Mouse (Mus musculus) heart, postnatal 25 days (tissue): ENCODE results near the gene Arhgef3. TPM values are rescaled to one million over a fixed set of nuclear protein-coding genes. Genes with fewer than 3 reads are reported as not detected.

ENCODE experiments used
- DNase-seq: peaks from one replicate; pipeline ENCODE4 v3.0.0; 2022; ENCODE audit warnings: low spot score
- intact Hi-C: fragments of 180-260 bp; cut with DNase I; formaldehyde crosslinking; loops from one replicate; pipeline ENCODE4 v1.15.1; 2025
- total RNA-seq, 2 experiments: library from RNA; stranded (reverse); gene quantifications; 2 replicates each; pipeline ENCODE4 v1.2.3; 2021

Gene Arhgef3
- total RNA-seq, 2 experiments from 2014 or later = 29.0 to 34.1 TPM

DNA sequence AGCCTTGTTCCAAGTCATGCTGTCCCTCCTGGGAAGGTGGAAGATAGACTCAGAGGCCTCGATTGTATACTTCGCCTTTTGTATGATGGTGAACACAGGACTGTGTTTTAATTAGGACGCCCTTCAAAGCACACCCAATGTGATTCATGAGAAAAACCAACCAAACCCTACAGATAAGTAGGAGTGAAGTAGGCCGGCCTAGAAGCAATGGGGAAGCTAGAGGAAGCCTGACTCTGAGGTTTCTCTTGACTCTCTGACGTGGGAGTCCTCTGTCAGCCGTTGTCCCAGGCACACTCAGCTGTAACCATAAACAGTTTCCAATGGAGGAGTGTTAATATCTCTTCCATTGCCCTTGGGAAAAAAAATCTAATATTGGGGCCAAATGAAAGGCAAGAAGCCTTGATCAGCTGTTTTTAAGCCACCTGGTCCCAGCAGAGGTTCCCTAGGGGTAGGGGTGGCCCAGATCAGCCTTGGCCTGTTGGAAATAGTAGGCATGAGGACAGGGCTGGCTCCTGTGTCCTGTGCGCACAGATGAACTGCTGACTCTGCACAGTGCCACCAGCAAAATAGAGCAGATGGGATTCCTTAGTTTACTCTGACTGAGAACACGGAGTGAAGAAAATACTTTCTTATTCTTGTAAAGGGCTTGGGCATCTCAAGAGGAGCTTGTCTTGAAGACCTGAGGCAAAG lies 165.6 kb downstream of the Arhgef3 start:
- DNase-seq = no peak
- intact Hi-C loops = no loop called here

GRCm38 (mm10) chr14:27283956-27284355 lies 169.3 kb downstream of the Arhgef3 start:
- DNase-seq = no peak
- intact Hi-C loops = no loop called here

- intact Hi-C loops = no loop called here
- no peak for DNase-seq
Observed at GRCm38 (mm10) chr14:27286202-27286601, 171.5 kb downstream of the Arhgef3 start.

DNA sequence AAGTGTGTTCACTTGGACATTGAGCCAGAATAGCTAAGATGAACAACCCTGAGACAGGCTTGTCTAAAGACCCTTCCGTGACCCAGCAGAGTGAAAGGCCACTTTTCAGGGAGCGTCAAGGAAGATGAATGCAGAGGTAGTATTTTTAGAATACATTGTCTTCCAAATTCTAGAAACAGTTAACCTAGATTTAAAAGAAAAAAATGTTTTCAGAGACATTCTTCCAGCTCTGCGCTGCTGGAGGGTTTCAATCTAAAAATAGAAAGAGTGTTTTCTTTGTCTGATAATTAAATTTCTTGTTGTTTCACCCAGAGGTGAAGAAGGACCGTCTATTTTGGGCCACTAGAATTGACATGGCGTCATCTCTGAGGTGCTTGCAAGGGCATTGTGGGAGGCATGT lies 174.4 kb downstream of the Arhgef3 start:
- intact Hi-C loops = no loop called here
- DNase-seq = no peak

- intact Hi-C loops = loop anchor here (5.0 kb wide), 2 partner anchors 35 to 100 kb away; no protein-coding TSS in a partner anchor
- DNase-seq = no peak
Observed at GRCm38 (mm10) chr14:27292101-27292500, 177.4 kb downstream of the Arhgef3 start.

DNA sequence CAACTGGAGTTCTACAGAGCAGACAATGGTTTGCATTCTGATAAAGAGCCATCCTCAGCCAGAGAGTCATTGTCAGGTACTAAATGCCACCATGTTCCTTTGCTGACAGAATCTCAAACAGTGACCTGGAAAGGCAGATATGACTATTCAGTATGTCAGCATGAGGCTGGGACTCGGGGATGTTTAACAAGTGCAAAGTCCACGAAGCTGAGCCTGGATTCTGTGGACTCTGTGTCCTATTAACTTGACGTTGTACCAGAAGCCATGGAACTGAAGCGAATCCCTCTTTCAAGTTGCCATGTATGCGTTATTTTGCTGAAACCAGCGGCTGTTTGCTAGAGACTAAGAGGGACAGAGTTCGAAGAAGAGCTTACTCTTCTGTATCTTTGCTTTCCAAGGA lies 181.1 kb downstream of the Arhgef3 start:
- intact Hi-C loops = no loop called here

DNA sequence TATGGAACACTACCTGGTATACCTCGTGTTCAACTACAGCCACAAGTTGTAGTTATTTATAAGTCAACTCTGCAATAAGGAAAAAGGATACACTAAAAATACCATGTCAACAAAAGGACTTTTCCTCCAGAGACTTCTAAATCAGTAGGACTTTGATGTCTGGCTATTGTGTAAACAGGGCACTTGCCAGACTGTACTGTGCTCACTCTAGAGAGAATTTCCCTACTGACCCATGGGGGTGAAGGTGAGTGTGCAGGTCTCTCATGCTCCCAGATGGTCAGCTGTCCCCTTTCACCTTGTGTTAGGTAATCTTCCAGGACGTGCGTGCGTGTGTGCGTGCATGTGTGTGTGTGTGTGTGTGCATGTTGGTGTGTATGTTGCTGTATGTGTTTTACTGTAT lies 182.3 kb downstream of the Arhgef3 start:
- DNase-seq = no peak
- intact Hi-C loops = no loop called here

More for the DNA sequence above, 181.1 kb downstream of the Arhgef3 start:
- no peak for DNase-seq

DNA sequence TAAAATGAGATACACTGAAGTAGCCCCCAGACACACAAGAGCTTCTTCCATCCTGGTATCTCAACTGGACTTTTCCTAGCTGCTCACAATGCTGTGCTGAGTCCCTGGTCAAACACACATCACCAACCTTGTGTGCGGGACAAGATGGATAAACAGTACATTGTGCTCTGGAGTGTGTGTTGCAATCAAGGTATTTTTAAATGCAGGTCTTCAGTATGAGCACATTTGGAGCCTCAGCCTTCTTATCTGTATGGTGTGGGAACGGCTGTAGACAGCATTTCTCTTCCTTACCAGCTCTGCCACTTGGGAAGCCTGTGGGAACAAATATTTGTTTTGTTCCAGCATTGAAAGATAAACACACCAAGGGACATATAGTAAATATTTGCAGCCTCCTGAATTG lies 184.2 kb downstream of the Arhgef3 start:
- DNase-seq = no peak
- intact Hi-C loops = no loop called here

DNA sequence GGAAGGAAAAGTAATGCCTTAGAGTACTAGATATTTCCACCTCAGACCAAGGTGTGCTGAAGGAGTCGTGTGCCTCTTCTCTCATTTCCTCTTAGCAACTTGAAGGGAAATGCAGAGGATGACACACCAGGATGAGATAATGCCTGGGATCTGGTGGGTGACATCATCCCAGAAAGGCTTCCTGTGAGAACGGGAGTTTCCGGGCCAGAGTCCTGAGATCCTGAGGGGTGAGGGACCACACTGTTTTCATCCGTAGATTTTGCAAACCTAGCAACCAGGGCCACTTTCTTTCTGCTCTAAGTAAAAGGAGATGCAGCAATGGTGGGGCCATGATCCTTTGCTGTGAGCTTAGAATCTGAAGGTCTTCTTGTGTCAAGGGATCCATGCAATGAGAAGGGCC lies 185.0 kb downstream of the Arhgef3 start:
- no peak for DNase-seq
- intact Hi-C loops = no loop called here

GRCm38 (mm10) chr14:27301768-27302499 lies 187.2 kb downstream of the Arhgef3 start:
- intact Hi-C loops = no loop called here
- no peak for DNase-seq

DNA sequence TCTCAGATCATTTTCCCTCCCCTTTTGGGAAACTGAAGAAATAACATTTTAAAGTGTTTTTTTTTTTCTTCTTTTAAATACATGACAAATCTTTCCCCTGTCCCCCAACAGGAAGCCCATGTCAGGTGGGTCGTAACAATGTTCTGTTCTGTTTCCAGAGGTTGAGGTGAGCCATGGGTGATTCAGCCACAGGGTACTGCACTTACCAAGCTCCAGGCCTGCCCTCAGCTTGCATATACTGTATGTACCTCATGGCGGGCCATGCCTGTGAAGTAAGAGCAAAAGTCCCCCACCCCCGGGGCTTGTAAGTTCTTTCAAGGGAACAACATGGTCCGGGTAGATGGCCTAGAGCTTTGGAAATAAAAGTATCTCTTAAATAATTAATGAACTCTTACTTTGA lies 188.6 kb downstream of the Arhgef3 start:
- DNase-seq = no peak
- intact Hi-C loops = no loop called here

- no peak for DNase-seq
- intact Hi-C loops = no loop called here
Observed at GRCm38 (mm10) chr14:27304408-27304807, 189.7 kb downstream of the Arhgef3 start.

DNA sequence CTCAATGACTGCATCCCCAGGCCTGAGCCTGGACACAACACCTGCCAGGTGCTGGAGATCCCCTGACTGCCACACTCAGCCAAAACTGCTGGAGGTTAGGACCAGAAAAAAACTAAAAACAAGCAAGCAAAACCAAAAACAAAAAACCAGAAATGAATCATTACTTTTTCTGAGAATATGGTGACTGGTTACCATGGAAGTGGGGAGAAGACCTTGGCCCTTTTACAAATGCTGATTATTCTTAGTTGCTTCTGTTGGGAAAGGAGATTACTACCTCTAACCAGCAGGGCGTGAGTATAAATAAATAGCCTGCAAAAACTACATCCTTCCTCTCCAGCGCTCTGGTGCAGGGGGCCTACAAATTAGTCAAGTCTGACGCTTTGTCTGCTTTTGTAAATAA lies 194.1 kb downstream of the Arhgef3 start:
- DNase-seq = no peak
- intact Hi-C loops = no loop called here

- no peak for DNase-seq
- intact Hi-C loops = no loop called here
Observed at GRCm38 (mm10) chr14:27310559-27311242, 196.0 kb downstream of the Arhgef3 start.

DNA sequence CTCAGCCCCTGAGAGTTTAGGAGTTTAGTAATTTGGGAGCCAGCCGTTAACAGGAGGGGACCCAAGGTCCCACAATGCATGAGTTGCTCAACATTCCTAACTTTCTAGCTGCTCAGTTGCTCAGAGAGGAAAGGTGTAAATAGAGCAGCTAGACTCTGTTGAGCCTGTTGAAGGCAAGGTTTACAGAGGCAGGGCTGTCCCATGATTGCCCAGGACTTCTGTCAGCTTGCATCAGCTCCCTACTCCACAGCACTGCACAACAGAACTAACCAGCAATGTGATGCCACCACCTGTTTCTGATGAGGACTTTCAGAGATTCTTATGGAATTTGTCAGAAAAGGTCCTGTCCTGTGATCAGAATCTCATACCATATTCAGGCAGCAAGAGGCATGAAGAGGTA lies 197.7 kb downstream of the Arhgef3 start:
- DNase-seq = no peak
- intact Hi-C loops = no loop called here

- intact Hi-C loops = no loop called here
- no peak for DNase-seq
Observed at GRCm38 (mm10) chr14:27315737-27316136, 201.0 kb downstream of the Arhgef3 start.

GRCm38 (mm10) chr14:27317146-27317545 lies 202.4 kb downstream of the Arhgef3 start:
- intact Hi-C loops = no loop called here

GRCm38 (mm10) chr14:27319386-27319785 lies 204.7 kb downstream of the Arhgef3 start:
- no peak for DNase-seq
- intact Hi-C loops = no loop called here

More at GRCm38 (mm10) chr14:27317146-27317545, 202.4 kb downstream of the Arhgef3 start:
- DNase-seq = no peak

DNA sequence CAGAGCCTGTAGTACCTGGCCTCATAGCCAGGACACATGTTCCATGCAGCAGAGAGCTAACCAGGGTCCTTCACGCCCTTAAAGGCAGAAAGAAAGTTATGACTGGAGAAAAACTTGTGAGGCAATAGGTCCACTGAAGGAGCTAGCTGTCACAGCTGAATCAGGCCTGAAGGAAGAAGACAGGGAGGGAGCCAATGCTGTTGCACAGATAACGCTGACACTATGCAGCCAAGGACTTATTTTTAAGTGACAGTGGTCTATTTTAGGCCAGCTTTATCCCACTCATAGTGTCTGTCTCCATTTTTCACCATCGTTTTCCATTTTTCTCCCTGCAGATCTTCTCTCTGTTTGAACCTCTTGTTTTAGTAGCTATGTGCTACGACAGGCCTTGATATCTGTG lies 207.3 kb downstream of the Arhgef3 start:
- intact Hi-C loops = no loop called here
- no peak for DNase-seq

DNA sequence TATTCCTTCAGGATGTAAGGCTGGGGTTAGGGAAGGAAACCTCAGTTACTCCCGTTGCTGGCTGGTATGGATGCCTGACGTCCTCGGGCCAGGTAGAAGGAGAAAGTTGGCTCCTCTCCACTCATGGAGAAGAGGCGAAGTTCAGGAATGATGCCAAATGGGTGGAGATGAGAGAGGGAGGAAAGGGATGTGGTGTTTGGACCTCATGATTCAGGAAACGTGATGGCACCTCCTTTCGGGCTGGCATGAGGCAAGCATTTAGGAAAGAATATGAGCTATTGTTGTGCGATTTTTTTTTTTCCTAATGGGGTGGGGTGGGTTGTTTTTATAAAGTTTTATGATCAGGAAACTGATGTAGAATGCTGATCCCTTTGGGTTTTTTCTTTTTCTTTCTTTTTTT lies 210.0 kb downstream of the Arhgef3 start:
- intact Hi-C loops = loop anchor here (5.0 kb wide), 1 partner anchor 32 kb away; no protein-coding TSS in a partner anchor
- no peak for DNase-seq

- intact Hi-C loops = loop anchor here (5.0 kb wide), 1 partner anchor 33 kb away; no protein-coding TSS in a partner anchor
- no peak for DNase-seq
Observed at GRCm38 (mm10) chr14:27325537-27325936, 210.8 kb downstream of the Arhgef3 start.
